Mouse (Mus musculus): ENCODE results near the gene Ache. TPM values are rescaled to one million over a fixed set of nuclear protein-coding genes. Genes with fewer than 3 reads are reported as not detected.

Gene Ache
- polyA plus RNA-seq, 1 experiment, result 32.5 TPM

DNA sequence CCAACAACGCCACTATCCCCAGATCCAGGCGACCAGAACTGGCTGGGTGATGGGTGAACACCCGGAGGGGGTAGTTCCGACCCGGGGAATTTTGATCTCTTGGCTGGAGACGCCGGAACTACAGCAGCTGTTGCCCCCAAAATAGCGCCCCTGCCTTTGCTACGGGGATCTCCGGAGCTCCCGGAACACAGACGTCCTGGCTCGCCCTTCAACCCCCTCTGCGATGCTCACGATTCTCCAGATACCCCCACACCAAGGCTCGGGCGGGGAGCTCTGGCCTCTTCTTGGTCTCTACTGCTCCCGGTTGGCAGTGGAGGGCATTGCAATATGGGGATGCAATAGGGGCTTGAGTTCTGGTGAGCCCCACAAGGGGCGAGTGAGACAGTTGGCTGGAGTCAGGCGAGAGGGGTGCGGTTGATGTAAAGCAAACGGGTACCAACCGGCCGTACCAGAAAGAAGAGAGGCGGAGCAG is 1.7 kb downstream of the Ache start:
- DNase-seq (ENCODE audit: low read depth), result peak; percentile 65
- TF ChIP-seq CTCF (IDR thresholded peaks at IDR 0.05; ENCODE audit: borderline replicate concordance, extremely low read depth, insufficient read depth, insufficient read length) (peak; percentile 60; the same call in 1 of the 2 replicates), POLR2A (IDR thresholded peaks at IDR 0.05; ENCODE audit: borderline replicate concordance, extremely low read depth, insufficient read depth, insufficient read length, poor library complexity, severe bottlenecking) (no peak)

DNA sequence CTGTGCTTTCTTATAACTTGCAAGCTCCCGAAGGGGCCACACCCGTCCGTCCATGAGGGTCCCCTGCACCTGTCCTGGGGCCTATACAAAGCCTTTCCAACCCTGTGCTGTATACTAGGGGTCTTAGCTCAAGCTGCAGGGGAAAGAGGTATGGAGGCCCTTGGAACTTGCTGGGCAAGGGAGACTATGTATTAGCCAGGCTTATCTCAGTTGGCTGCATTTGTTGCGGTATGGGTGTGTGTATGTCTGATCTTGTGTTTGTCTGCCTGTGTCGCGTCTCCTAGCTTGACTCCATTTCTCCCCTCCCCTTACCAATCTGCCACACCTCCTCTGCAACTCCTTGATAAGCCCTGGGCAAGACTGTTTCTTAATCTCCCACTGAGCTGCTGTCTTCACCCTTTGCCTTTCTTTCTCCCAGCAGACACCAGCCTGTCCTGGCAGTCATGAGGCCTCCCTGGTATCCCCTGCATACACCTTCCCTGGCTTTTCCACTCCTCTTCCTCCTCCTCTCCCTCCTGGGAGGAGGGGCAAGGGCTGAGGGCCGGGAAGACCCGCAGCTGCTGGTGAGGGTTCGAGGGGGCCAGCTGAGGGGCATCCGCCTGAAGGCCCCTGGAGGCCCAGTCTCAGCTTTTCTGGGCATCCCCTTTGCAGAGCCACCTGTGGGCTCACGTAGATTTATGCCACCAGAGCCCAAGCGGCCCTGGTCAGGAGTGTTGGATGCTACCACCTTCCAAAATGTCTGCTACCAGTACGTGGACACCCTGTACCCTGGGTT is 2.5 kb downstream of the Ache start:
- TF ChIP-seq POLR2A (IDR thresholded peaks at IDR 0.05; ENCODE audit: borderline replicate concordance, extremely low read depth, insufficient read depth, insufficient read length, poor library complexity, severe bottlenecking) (no peak), CTCF (IDR thresholded peaks at IDR 0.05; ENCODE audit: borderline replicate concordance, extremely low read depth, insufficient read depth, insufficient read length) (no peak)

DNA sequence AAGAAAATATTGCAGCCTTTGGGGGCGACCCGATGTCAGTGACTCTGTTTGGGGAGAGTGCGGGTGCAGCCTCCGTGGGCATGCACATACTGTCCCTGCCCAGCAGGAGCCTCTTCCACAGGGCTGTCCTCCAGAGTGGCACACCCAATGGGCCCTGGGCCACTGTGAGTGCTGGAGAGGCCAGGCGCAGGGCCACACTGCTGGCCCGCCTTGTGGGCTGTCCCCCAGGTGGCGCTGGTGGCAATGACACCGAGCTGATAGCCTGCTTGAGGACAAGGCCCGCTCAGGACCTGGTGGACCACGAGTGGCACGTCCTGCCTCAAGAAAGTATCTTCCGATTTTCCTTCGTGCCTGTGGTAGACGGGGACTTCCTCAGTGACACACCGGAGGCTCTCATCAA is 3.4 kb downstream of the Ache start:
- TF ChIP-seq POLR2A (IDR thresholded peaks at IDR 0.05; ENCODE audit: borderline replicate concordance, extremely low read depth, insufficient read depth, insufficient read length, poor library complexity, severe bottlenecking), result no peak
- TF ChIP-seq CTCF (IDR thresholded peaks at IDR 0.05; ENCODE audit: borderline replicate concordance, extremely low read depth, insufficient read depth, insufficient read length), result peak; percentile 40
- DNase-seq (ENCODE audit: low read depth), result peak; percentile 40

More for the DNA sequence above, 2.5 kb downstream of the Ache start:
- DNase-seq (ENCODE audit: low read depth), result no peak

DNA sequence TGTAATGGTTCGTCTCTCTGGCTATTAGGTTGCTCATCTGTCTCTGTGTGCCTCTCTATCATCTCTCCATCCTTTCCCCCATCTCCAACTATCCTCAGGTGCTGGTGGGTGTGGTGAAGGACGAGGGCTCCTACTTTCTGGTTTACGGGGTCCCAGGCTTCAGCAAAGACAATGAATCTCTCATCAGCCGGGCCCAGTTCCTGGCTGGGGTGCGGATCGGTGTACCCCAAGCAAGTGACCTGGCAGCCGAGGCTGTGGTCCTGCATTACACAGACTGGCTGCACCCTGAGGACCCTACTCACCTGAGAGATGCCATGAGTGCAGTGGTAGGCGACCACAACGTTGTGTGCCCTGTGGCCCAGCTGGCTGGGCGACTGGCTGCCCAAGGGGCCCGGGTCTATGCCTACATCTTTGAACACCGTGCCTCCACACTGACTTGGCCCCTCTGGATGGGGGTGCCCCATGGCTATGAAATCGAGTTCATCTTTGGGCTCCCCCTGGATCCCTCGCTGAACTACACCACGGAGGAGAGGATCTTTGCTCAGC is 4.1 kb downstream of the Ache start:
- TF ChIP-seq CTCF (IDR thresholded peaks at IDR 0.05; ENCODE audit: borderline replicate concordance, extremely low read depth, insufficient read depth, insufficient read length) (no peak), POLR2A (IDR thresholded peaks at IDR 0.05; ENCODE audit: borderline replicate concordance, extremely low read depth, insufficient read depth, insufficient read length, poor library complexity, severe bottlenecking) (no peak)
- no peak for DNase-seq (ENCODE audit: low read depth)

DNA sequence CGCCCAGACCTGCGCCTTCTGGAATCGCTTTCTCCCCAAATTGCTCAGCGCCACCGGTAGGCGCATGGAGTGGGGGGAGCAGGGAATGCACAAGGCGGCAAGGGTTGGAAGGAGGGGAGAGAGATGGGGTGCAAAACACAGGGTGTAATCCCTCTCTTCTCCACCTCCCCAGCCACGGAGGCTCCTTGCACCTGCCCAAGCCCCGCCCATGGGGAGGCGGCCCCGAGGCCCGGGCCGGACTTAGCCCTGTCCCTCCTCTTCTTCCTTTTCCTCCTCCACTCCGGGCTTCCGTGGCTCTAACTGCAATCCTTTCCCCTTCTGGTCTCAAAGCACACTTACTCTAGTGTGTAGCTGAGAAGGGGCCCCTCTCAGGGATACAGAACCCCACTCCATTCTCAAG is 6.0 kb downstream of the Ache start:
- no peak for TF ChIP-seq POLR2A (IDR thresholded peaks at IDR 0.05; ENCODE audit: borderline replicate concordance, extremely low read depth, insufficient read depth, insufficient read length, poor library complexity, severe bottlenecking)
- TF ChIP-seq CTCF (IDR thresholded peaks at IDR 0.05; ENCODE audit: borderline replicate concordance, extremely low read depth, insufficient read depth, insufficient read length), result peak; percentile 23; the same call in 1 of the 2 replicates
- peak; percentile 70 for DNase-seq (ENCODE audit: low read depth)

DNA sequence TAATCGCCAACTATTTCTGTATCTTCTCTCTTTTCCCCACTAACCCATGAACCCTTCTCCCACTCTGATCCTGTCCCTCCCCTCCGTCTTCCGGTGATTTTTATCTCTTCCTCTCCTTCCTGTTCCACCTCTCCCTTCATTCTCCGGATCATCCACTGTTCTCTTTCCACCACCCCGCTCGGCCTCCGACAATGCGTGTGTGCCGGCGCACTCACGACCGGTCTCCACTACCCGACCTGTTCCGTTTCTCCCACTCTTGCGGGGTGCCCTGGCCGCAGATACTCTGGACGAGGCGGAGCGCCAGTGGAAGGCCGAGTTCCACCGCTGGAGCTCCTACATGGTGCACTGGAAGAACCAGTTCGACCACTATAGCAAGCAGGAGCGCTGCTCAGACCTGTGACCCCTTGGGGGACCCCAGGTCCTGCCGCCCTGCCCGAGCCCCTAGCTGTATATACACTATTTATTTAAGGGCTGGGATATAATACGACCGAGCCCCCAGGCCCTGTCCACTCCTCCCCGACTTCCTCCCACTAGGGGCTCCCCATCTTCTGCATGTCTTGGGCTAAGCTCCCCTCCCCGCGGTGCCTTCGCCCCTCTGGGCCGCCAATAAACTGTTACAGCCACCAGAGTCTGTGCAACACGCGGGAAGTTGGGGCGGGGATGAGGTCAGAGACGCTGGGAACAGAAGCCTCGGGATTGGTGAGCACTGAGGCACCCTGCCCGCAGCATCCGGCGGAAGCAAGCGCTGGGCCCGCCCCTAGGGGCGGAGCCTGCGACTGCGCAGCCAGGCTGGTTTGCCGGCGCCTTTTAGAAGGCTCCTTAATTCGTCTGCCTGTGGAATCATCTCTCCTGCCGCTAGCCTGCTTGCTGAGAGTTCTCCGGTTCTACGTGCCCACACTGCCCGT is 6.8 kb downstream of the Ache start, which contains the start of gene Ufsp1:
Gene Ufsp1 (plus strand): TSS at position 791 of the 905 bp plus-strand sequence.
- peak; percentile 98 for DNase-seq (ENCODE audit: low read depth)
- no peak for TF ChIP-seq CTCF (IDR thresholded peaks at IDR 0.05; ENCODE audit: borderline replicate concordance, extremely low read depth, insufficient read depth, insufficient read length)
- no peak for TF ChIP-seq POLR2A (IDR thresholded peaks at IDR 0.05; ENCODE audit: borderline replicate concordance, extremely low read depth, insufficient read depth, insufficient read length, poor library complexity, severe bottlenecking)

DNA sequence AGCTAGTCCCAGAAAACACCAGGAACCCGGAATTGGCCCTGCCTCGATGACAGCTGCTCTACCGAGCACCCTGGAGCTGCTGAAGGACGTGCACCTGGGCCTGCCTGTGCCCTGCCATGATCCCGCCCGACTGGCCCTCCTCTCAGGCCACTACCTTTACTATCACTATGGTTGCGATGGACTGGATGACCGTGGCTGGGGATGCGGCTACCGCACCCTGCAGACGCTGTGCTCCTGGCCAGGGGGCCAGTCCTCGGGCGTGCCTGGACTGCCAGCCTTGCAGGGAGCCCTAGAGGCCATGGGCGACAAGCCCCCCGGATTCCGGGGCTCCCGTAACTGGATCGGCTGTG is 7.4 kb downstream of the Ache start:
- no peak for TF ChIP-seq CTCF (IDR thresholded peaks at IDR 0.05; ENCODE audit: borderline replicate concordance, extremely low read depth, insufficient read depth, insufficient read length)
- TF ChIP-seq POLR2A (IDR thresholded peaks at IDR 0.05; ENCODE audit: borderline replicate concordance, extremely low read depth, insufficient read depth, insufficient read length, poor library complexity, severe bottlenecking), result no peak
- no peak for DNase-seq (ENCODE audit: low read depth)

DNA sequence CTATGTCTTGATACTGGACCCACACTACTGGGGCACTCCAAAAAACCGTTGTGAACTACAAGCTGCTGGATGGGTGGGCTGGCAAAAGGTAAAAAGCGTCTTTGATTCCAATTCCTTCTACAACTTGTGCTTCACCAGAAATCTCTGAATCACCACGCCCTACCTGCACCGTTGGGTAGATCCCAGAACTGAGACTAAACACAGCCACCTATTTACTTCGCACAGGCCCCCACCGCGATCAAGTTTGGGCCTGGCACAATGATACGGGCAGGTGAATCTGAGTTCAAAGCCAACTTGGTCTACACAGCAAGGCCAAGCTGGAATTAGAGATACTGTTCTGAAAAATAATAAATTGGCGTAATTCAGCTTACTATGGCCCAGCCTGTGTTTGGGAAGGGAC is 8.0 kb downstream of the Ache start:
- TF ChIP-seq CTCF (IDR thresholded peaks at IDR 0.05; ENCODE audit: borderline replicate concordance, extremely low read depth, insufficient read depth, insufficient read length) (no peak), POLR2A (IDR thresholded peaks at IDR 0.05; ENCODE audit: borderline replicate concordance, extremely low read depth, insufficient read depth, insufficient read length, poor library complexity, severe bottlenecking) (no peak)
- no peak for DNase-seq (ENCODE audit: low read depth)

DNA sequence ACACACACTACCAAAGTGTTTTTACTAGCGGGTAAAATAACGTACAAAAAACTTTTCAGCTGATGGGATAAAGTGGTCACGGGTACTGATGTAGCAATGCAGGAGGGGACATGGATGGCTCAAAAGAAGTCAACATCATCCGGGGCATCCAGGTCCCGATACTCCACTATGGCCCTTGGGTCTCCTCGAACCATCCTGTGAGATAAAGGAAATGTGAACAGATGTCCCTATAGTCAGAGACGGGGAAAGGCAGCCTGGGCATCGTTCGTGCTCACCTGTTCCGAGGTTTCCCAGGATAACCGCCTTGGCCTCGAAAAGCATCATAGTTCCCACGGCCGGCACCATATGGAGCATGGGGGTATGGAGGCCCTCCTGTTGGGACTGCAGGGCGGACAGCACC is 8.4 kb downstream of the Ache start:
- no peak for DNase-seq (ENCODE audit: low read depth)
- no peak for TF ChIP-seq CTCF (IDR thresholded peaks at IDR 0.05; ENCODE audit: borderline replicate concordance, extremely low read depth, insufficient read depth, insufficient read length)
- TF ChIP-seq POLR2A (IDR thresholded peaks at IDR 0.05; ENCODE audit: borderline replicate concordance, extremely low read depth, insufficient read depth, insufficient read length, poor library complexity, severe bottlenecking), result no peak

DNA sequence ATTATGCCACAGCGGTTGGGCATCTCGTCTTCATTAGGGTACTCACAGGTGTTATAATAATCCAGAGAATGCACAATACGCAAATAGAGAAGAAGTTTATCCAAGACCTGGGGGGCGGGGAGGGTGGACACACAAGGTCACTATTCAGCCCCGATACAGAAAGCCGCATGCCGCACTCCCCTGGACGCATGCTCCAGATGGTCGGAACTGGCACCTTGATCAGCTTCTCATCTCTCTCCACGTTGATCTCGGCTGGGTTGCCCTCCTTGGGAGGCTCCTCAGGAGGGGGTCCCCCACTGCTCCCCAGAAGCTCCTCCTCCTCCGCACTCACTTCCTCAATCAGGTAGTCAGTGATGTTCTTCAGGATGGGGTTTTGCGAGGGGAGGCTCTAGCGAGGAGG is 9.8 kb downstream of the Ache start:
- TF ChIP-seq POLR2A (IDR thresholded peaks at IDR 0.05; ENCODE audit: borderline replicate concordance, extremely low read depth, insufficient read depth, insufficient read length, poor library complexity, severe bottlenecking) (no peak), CTCF (IDR thresholded peaks at IDR 0.05; ENCODE audit: borderline replicate concordance, extremely low read depth, insufficient read depth, insufficient read length) (no peak)
- no peak for DNase-seq (ENCODE audit: low read depth)

DNA sequence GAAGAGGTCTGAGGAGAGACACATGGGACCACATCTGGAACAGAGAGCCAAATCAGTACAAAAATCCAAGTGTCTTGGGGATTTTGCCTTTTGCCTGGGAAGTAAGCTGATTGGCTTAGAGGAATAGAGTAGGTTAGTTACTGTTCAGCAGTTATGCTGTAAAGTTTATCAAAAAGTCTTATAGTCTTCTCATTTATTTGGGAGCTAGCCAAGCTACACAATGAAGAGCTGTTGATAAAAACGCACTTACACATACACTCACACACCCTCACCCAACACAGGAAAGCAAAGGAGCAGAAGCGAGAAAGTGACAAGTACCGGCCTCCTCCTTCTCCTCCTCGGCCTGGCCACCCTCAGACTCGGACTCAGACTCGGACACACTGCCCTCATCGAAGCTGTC is 11.9 kb downstream of the Ache start:
- DNase-seq (ENCODE audit: low read depth), result no peak
- TF ChIP-seq CTCF (IDR thresholded peaks at IDR 0.05; ENCODE audit: borderline replicate concordance, extremely low read depth, insufficient read depth, insufficient read length), result no peak
- TF ChIP-seq POLR2A (IDR thresholded peaks at IDR 0.05; ENCODE audit: borderline replicate concordance, extremely low read depth, insufficient read depth, insufficient read length, poor library complexity, severe bottlenecking), result no peak

Data from brain, embryonic 14.5 days (tissue).